Mouse (Mus musculus) gastrocnemius, adult 2 months (tissue): ENCODE results near the gene Usp46. TPM values are rescaled to one million over a fixed set of nuclear protein-coding genes. Genes with fewer than 3 reads are reported as not detected.
"Not testable (repeated sequence)": the region's sequence is repeated elsewhere in the genome, so short reads cannot be mapped to it uniquely, and the experiment has no call there.

Experiments
- DNase-seq: peaks from one replicate; pipeline ENCODE4 v3.0.0; 2022
- H3K27ac ChIP-seq: fragments of 200-600 bp; 2 replicates; pipeline ENCODE4 v1.8.1; 2022; ENCODE audit warnings: mild to moderate bottlenecking
- H3K4me3 ChIP-seq: fragments of 200-600 bp; 2 replicates; pipeline ENCODE4 v1.8.1; 2022; ENCODE audit warnings: mild to moderate bottlenecking, moderate library complexity
- CTCF ChIP-seq: fragments of 200-600 bp; IDR thresholded peaks from 2 replicates; pipeline ENCODE4 v1.8.1; 2022; ENCODE audit warnings: antibody characterized with exemption, mild to moderate bottlenecking, moderate library complexity
- intact Hi-C: fragments of 180-260 bp; cut with DNase I; formaldehyde crosslinking; loops from one replicate; pipeline ENCODE4 v1.15.1; 2025
- total RNA-seq, 2 experiments: library from RNA; stranded (reverse); gene quantifications; 2 replicates each; pipeline ENCODE4 v1.2.3; 2021

Gene Usp46
- total RNA-seq, 2 experiments from 2014 or later: 12.2 to 19.1 TPM

DNA sequence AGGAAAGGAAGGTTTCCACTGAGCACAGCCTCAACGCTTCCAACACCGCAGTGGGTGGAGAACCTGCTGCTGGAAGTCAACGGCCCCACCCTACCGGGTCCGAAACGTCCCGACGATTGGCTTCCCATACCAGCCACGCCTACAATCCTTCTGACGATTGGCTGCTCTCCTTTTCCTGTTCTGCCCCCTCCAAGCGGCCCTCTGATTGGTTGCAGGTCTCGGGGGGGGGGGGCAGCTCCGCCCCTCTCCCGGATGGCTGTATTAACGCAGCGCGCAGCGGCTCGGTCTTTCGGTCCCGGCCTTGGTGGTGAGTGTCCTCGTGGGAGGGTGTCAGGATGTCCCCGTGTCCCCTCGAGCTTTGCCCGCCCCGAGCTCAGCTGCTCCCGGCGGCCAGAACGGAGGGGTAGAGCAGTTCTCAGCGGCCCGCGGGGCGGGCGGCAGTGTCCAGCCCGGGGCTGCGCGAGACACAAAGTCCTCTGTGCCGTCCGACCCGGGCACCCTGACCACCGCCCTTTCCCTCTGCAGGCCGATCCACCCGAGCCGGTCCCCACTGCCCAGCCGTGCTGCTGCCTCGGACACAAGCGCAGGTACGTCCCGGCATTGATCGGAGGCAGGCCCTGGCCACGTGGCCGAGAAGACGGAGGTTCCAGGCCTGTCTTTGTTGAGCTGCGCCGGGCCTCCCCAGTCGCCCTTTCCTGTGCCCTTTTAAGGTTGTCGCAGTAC, 24.8 kb upstream of the Usp46 start:
- peak; percentile 95 for DNase-seq
- no peak for TF ChIP-seq CTCF
- Histone ChIP-seq H3K27ac (peak overlapping the region; percentile 95), H3K4me3 (peak overlapping the region; percentile 85)
- intact Hi-C loops: loop anchor here (2.0 to 5.0 kb wide), 4 partner anchors 24 to 184 kb away; partner anchors contain the start of genes Rasl11b and Usp46

GRCm38 (mm10) chr5:74092481-74092832, 24.2 kb upstream of the Usp46 start:
- intact Hi-C loops: loop anchor here (2.0 to 5.0 kb wide), 4 partner anchors 24 to 185 kb away; partner anchors contain the start of genes Rasl11b and Usp46
- DNase-seq: no peak

DNA sequence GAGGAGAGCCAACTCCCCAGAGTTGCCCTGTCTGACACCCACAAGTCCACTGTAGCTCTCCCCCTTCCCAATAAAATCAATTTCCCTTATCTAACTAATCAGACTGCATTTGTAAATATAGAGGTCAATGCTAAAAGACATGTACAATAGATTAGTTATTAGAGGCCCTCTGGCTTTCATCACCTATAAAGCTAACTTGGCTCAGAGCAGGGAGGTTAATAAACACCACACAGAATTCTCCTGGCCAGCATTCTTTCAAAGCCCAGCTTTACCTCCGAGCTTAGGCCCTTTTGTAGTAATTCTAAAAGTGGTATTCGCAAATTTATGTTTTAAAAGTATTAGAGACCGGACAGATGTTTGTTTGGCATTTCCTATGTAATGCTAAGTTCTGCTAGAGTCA, 21.4 kb upstream of the Usp46 start:
- intact Hi-C loops: loop anchor here (5.0 kb wide), 3 partner anchors 108 to 188 kb away; partner anchors contain the start of gene Rasl11b
- no peak for TF ChIP-seq CTCF

More at GRCm38 (mm10) chr5:74092481-74092832, 24.2 kb upstream of the Usp46 start:
- H3K4me3 ChIP-seq: peak overlapping the region; percentile 85
- no peak for TF ChIP-seq CTCF
- peak overlapping the region; percentile 83 for H3K27ac ChIP-seq

DNA sequence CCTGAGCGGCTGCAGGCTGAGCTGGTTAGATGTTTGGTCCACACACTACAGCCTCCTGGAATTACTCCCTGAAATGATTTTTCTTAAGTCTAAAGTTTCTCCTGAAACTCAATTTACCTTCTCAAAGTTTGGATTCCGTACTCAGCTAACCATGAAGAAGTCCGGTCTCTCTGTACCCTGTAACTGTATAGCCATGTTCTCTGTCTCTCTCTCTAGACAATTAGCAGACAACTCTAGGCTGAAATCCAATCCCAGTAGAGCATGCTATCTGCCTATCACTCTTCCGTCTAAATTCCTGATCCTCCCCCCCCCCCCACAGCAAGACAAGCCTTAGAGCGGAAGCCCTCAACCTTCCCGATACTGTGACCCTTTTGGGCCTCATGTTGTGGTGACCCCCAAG, 13.5 kb upstream of the Usp46 start:
- Histone ChIP-seq H3K4me3 (no peak overlapping the region), H3K27ac (no peak overlapping the region)
- no peak for TF ChIP-seq CTCF
- intact Hi-C loops: no loop called here
- DNase-seq: no peak

More for the DNA sequence above, 21.4 kb upstream of the Usp46 start:
- Histone ChIP-seq H3K4me3 (no peak overlapping the region), H3K27ac (no peak overlapping the region)
- no peak for DNase-seq

DNA sequence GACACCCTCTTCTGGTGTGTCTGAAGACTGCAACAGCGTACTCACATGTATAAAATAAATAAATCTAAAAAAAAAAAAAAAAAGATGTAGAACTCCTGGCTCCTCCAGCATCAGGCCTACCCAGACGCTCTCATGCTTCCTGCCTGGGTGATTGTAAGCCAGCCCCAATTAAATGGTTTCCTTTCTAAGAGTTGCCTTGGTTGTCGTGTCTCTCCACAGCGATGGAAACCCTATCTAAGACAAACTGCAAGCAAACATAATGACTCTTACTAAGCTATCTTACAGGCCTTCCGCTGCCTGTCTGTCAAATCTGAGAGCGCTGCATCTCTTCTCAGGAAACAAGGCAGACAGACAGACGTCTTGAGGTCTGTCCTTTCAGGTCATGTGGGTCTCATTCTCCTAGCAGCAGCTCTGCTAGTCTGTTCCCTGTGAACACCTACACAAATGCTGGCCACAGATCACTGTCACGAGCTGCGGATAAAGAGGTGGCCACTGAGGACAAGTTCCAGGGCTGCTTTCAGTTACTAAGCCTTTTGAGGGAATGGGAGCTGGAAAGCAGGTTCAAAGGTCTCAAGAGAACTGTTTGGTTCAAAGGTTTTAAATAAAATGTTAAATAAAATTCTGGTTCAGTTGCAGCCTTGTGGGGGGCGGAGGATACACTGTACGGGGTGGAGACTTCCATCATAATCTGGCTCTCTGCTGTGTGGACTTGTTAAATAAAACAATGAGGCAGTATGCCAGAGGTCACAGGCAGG, 10.8 kb upstream of the Usp46 start:
- TF ChIP-seq CTCF: no peak
- H3K27ac ChIP-seq: no peak overlapping the region
- DNase-seq: no peak
- intact Hi-C loops: no loop called here
- no peak overlapping the region for H3K4me3 ChIP-seq

DNA sequence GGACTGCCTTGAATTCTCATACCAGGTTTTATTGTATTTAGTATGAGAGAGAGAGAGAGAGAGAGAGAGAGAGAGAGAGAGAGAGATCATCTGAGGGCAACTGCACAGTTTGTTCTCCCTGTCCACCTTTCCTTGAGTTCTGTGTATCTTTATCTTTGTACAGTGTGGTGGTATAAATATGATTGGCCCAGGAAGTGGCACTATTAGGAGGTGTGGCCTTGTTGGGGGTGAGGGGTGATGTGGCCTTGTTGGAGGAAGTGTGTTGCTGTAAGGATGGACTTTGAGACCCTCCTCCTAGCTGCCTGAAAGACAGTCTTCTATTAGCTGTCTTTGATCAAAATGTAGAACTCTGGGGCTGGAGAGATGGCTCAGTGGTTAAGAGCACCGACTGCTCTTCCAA, 10.2 kb upstream of the Usp46 start:
- TF ChIP-seq CTCF: no peak
- no peak overlapping the region for H3K4me3 ChIP-seq
- H3K27ac ChIP-seq: no peak overlapping the region
- intact Hi-C loops: no loop called here
- no peak for DNase-seq

DNA sequence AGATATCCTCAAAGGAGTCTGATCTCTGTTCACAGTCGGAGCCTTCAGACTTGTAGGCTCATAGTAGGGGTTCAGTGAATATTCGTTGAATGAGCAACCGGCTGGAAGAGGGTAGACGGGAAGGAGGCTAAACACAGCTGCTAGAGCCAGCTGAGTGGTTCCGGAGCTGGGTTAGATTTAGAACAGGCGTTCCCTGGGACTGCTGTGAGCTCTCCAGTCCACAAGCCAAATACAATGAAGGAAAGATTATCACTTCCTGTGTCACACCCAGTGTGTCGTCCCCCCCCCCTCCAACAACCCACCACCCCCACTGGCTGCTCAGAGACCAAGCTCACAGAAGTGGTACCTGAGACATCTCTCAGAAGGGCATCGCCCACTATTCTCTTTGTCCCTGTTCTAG, 9.7 kb upstream of the Usp46 start:
- intact Hi-C loops: no loop called here
- DNase-seq: no peak
- no peak for TF ChIP-seq CTCF
- Histone ChIP-seq H3K27ac (no peak overlapping the region), H3K4me3 (no peak overlapping the region)

- no peak overlapping the region for H3K4me3 ChIP-seq
These were observed 8.5 kb upstream of the Usp46 start for GRCm38 (mm10) chr5:74076759-74077158.

GRCm38 (mm10) chr5:74070564-74070963, 2.3 kb upstream of the Usp46 start:
- H3K27ac ChIP-seq, intact Hi-C loops, DNase-seq, H3K4me3 ChIP-seq: not testable (repeated sequence)
- peak; percentile 25 for TF ChIP-seq CTCF

More at GRCm38 (mm10) chr5:74076759-74077158, 8.5 kb upstream of the Usp46 start:
- no peak for DNase-seq
- intact Hi-C loops: no loop called here
- no peak overlapping the region for H3K27ac ChIP-seq
- no peak for TF ChIP-seq CTCF

GRCm38 (mm10) chr5:74068714-74069321, 587 bp upstream of the Usp46 start:
- intact Hi-C loops: loop anchor here (2.0 to 5.0 kb wide), 4 partner anchors 24 to 208 kb away; partner anchors contain the start of gene Rasl11b
- Histone ChIP-seq H3K27ac (peak overlapping the region; percentile 99), H3K4me3 (peak overlapping the region; percentile 98)
- peak; percentile 82 for DNase-seq
- no peak for TF ChIP-seq CTCF

DNA sequence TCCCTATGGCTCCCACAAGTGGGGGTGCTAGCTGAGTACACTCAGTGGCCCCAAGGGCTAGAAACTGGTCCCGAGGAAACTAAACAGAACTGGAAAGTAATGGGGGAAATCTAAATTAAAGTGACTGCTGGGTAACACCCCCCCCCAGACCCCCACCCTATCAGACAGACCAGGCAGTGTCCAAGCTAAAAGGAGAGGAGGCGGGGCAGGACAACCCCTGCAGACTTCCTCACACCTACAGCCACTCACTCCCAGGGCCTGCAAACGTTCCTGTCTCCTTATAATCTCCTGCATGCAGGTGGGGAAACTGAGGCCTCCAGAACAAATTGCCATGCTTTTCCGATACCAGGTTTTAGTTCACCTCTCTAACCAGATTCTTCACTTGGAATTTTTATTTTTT, 885 bp downstream of the Usp46 start:
- peak overlapping the region; percentile 99 for H3K27ac ChIP-seq
- no peak for TF ChIP-seq CTCF
- peak; percentile 21 for DNase-seq
- peak overlapping the region; percentile 98 for H3K4me3 ChIP-seq
- intact Hi-C loops: loop anchor here (5.0 kb wide), 3 partner anchors 130 to 210 kb away; partner anchors contain the start of gene Rasl11b

GRCm38 (mm10) chr5:74066416-74067115, 1.7 kb downstream of the Usp46 start:
- H3K27ac ChIP-seq: peak overlapping the region; percentile 73
- no peak for TF ChIP-seq CTCF
- peak overlapping the region; percentile 98 for H3K4me3 ChIP-seq
- peak; percentile 47 for DNase-seq
- intact Hi-C loops: loop anchor here (5.0 kb wide), 3 partner anchors 131 to 211 kb away; partner anchors contain the start of gene Rasl11b
